Mouse (Mus musculus) adipocyte (in vitro differentiated cells): ENCODE results near the gene 2210011C24Rik.
"Not testable (repeated sequence)": the region's sequence is repeated elsewhere in the genome, so short reads cannot be mapped to it uniquely, and the experiment has no call there.

Experiments
- DNase-seq: peaks from one replicate; pipeline ENCODE4 v3.0.0-alpha.2; 2016; ENCODE audit warnings: low spot score

2210011C24Rik gene

DNA sequence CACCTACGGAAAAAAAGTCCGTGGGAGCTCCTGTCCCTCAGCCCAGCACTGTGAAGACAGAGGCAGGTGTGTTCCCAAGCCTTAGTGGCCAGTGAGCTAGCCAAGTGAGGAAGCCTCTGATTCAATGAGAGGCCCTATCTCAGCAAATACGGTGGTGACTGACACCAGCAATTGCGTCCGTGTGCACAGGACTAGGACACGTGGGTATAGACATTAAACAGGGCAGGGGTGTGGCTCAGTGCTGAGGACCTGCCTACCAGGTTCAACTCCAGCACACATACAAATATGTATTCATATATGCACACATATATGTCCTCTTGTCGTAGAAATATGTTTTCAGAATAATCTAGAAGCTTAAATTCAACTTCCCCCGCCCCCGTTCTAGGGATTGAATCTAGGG, 7.8 kb upstream of the 2210011C24Rik start:
- DNase-seq: no peak

GRCm38 (mm10) chr8:84015833-84016232, 3.9 kb upstream of the 2210011C24Rik start:
- DNase-seq: no peak

GRCm38 (mm10) chr8:84012499-84013165, 661 bp upstream of the 2210011C24Rik start:
- no peak for DNase-seq

DNA sequence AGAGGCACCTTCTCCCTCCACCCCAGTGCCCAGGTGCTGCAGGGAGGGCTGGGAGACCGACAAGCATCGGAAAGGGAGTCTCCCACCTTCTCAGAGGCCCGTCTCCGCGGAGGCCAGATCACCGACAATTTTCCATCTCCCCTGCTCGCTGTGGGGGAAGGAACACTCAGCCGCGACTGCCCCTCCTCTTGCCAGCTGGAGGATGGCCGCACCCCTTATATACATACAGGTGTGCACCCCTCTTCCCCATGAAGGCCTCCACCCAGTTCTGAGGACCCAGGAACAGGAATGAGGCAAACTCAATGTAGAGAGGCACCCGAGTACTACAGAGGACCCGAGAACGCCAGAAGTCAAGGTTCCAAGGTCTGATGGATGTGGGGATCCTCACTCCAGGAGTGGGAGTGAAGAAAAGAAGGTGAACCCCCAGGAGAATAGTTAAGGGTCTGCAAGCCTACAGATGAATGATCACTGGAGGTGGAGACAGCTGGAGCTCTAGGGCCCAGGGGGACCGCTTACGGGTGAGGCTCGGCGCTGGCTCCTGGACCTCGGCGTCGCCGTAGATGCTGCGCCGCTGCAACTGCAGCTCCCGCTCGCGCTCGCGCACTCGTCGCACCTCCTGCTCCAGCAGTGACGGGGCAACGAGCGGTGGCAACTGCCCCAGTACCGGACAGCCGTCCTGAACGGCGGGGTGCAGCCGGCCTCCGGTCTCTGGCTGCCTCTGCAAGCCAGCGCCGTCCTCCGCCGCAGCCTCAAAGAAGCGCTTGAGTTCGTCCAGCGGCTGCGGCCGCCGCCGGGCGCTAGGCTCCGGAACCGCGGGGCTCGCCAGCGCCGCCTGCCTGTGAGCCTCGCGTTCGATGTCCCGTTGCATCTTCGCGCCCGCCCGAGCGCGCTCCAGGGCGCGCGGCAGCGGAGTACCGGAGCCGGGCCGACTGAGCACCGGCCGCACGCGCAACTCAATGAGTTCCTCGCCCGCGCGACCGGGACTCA, 1.1 kb downstream of the 2210011C24Rik start:
- no peak for DNase-seq

GRCm38 (mm10) chr8:84009876-84010275, 2.1 kb downstream of the 2210011C24Rik start:
- DNase-seq: peak; percentile 81

GRCm38 (mm10) chr8:84008362-84008761, 3.6 kb downstream of the 2210011C24Rik start:
- DNase-seq: no peak

- DNase-seq: not testable (repeated sequence)
Measured at GRCm38 (mm10) chr8:84005502-84005901, 6.5 kb downstream of the 2210011C24Rik start.

GRCm38 (mm10) chr8:84004533-84005201, 7.3 kb downstream of the 2210011C24Rik start:
- DNase-seq: peak; percentile 97

DNA sequence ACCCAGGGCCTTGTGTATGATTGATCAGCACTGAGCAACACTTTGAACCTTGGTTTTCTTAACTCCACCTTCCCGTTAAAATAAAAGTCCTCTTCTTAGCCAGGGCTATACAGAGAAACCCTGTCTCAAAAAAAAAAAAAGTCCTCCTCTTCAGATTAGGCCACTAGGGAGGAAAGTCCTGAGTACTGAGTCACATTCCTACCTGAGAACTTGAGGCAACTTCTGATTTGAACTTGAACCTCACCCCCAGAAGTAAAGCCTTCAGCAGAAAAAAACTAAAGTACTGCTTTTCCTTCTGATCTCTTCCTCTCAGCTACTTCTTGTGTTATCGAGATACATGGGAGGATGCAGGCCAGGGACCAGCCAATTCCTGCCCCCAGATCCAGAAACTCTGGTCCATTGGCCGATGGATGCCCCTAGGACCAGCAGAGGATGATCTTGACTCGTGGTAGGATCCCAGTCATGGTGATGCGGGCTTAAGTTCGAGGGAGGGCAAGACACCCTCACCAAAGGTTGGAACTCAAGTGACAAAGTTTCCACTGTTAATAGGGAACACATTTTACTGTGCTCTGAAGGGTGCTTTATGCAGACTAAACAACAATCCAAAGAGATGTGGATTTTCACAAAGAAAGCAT, 8.2 kb downstream of the 2210011C24Rik start:
- peak; percentile 46 for DNase-seq

DNA sequence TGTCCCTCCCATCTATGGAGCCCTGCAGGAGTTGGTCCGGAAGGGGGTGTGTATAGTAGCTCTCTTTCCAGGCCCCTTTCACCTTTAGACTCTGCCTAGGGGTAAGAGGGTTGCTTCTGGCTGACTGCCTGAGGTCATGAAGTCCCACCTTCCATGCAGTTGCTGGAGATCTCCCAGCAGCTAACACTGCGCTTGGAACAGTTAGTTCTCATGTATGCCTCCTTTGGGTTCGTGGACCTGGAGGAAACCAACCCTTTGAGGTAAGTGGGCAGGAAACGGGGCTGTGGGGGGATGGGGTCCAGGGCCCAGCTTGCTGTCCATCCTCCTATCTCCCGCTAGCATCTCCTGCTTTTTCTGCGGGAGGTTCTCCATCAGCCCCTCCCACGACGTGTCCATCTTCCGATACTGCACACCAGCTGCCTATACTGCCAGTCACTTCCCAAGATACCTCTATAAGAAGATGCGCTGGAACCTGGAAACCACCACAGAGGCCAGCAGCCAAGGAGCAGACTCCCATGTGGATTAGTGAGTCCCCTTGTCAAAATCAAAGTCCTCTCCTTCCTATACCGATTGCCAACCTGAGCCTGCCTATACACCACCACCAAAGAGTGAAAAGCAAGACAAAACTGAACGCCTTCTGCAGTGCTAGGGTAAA, 8.9 kb downstream of the 2210011C24Rik start:
- peak; percentile 57 for DNase-seq

DNA sequence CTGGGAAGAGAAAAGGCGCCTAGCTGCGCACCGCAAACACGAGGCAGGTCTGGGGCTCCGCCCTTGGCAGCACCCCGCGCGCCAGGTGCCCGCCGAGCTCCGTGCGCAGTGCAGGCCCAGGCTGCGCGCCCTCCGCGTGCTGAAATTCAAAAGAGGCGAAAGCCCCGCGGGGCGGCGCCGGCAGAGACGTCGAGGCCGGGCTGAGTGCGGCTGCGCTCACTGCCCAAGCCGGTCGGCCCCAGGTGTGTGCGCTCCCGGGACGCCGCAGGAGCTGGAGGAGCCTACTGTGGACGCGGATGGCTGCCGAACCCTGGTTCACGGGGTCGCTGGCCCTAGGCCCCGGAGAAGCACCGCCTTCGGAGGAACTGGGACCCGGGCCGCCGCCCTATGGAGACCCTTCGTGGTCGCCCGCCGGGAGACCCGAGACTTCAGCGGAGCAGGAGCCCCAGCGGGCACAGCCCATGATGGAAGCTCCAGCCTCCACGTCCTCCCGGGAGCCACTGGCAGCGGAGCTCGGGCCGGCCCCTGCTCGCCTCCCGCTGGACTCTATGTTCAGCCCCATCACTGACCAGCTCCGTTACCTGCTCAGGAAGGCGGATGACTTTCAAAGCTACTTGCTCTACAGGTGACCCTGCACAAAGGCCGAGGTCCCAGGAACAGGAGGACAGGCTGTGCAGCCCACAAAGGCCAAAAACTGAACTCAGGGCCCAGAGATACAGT, 10.5 kb downstream of the 2210011C24Rik start, which contains the start of gene 1700067K01Rik:
1700067K01Rik (plus strand) TSS at position 222 of the 720 bp plus-strand sequence.
- DNase-seq: no peak

GRCm38 (mm10) chr8:83999825-84000224, 12.1 kb downstream of the 2210011C24Rik start:
- no peak for DNase-seq

GRCm38 (mm10) chr8:83999057-83999705, 12.8 kb downstream of the 2210011C24Rik start:
- peak; percentile 53 for DNase-seq

- peak; percentile 82 for DNase-seq
Measured at GRCm38 (mm10) chr8:83998231-83999056, 13.5 kb downstream of the 2210011C24Rik start.

GRCm38 (mm10) chr8:83997511-83998141, 14.3 kb downstream of the 2210011C24Rik start, which contains the start of gene Samd1:
TSS of gene Samd1 (plus strand) at chr8:83997672.
- peak; percentile 56 for DNase-seq

DNA sequence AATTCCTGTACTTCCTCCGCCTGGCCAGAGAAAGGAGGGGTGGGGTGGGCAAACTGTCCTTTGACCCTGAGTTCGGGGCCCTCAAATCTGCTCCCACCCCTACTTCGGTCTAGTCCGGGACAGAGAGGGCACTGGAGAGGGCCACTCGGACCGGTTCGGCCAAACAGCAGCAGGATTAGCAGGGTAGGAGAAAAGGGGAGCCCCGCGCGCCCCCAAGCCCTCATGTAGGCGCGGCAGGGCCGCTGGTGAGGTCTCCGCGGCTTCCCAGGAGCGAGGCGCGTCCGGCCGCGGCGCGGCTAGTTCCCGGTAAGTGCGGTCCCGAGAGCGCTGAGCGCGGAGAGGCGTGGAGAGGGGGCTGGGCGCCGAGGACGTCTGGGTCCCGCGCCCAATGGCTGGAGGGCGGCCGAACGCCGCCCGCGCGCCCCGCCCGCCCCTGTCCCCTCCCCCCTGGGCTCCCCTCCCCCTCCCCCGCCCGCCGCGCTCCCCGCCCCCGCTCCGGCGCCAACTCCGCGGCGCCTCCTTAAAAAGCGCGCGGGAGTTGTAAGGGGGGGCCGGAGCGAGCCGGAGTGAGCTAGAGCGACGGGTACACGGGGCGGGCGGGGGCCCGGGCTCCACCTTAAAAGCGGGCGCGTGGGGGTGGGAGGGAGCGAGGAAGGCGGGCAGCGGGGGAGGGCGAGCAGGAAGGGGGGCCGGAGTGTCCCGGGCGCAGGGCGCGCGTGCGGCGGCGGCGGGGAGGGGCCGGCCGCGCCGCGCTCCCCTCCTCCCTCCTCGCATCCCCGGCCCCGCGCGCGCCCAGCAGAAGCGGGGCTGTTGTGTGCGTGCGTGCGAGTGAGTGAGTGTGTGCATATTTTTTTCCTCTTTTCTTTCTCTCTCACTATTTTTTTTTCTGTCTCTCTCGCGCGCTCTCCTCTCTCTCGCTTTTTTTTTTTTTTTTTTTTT, 15.1 kb downstream of the 2210011C24Rik start:
- DNase-seq: peak; percentile 95

DNA sequence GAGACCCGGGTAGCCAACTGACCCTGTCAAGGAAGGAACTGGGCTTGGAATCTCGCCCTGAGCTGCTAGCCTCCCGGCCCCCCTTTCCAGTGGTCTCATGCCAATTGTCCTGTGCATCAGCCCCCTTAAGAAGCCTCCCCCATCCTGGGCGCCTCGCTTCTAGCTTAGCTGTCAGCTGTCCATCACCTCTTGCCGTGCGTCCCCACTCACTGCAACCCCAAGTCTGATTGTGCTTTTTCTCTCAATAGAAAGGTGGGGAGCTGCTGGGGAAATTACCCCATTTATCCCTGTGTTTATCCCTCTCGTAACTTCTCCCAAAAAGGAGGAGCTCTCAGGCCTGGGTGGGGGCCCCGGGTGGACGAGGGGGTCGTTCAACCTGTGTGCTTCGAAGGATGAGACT, 16.0 kb downstream of the 2210011C24Rik start:
- no peak for DNase-seq
